Mouse (Mus musculus): ENCODE data around the gene Arid3a.

- TF ChIP-seq POLR2A (IDR thresholded peaks at IDR 0.05; ENCODE audit: control insufficient read depth in 1 of 2, insufficient read depth in 1 of 2, low read depth in 1 of 2, low read length in 2 of 2, poor library complexity in 1 of 2) (no peak), JUND (IDR thresholded peaks at IDR 0.05; ENCODE audit: low read depth, low read length) (no peak)
These were observed 19.4 kb upstream of the Arid3a start for GRCm38 (mm10) chr10:79907415-79907814.
